Mouse (Mus musculus): ENCODE measurements around the gene Ext2.

GRCm38 (mm10) chr2:93780528-93780927, 41.8 kb downstream of the Ext2 start:
- TF ChIP-seq CTCF (IDR thresholded peaks at IDR 0.05; ENCODE audit: low read depth), result no peak
- no peak for TF ChIP-seq EP300 (IDR thresholded peaks at IDR 0.05; ENCODE audit: low read depth)

All from liver, postnatal 0 days (tissue).